In genomic region chr5:92219826-92220225, GRCm38 (mm10) we compare ENCODE assay signal across 14 mouse cellular contexts. TPM values are rescaled to one million over a fixed set of nuclear protein-coding genes. Genes with fewer than 3 reads are reported as not detected.
DNase-seq lines count a peak whose midpoint lies in the region; ATAC-seq and TF ChIP-seq lines count a peak whose summit lies in the region.
"Had no signal": no experiment of that assay in that cellular context is flagged by ENCODE, and none has a peak within 500 bp of the region (broad histone marks: within the 10 kb centered on the region; RNA-seq: fewer than 3 reads in every experiment).

No protein-coding gene starts in this region.

- H3K4me1 ChIP-seq in embryonic fibroblast, embryonic 13.5 days (ENCODE audit: control insufficient read depth, insufficient read depth, low read length) = peaks cover 4% of the 10 kb centered on the region; the same call in 1 of the 2 replicates

- ATAC-seq in cerebellum, adult (ENCODE audit: insufficient number of reproducible peaks, low FRiP score, low TSS enrichment) = no peak

- peak; percentile 55 to 65 for DNase-seq in cerebellum, postnatal 14 days
- peak; percentile 29 for DNase-seq in lung, postnatal 25 days (ENCODE audit: low spot score)
- DNase-seq in lung, postnatal 14 days = no peak
- peak; percentile 26 for DNase-seq in retina, postnatal 1 day
- DNase-seq in layer of hippocampus, adult 18-20 months (ENCODE audit: low spot score in 2 of 2) = no peak
- DNase-seq in ovary, postnatal 14 days (ENCODE audit: low spot score) = no peak
- DNase-seq: lung, embryonic 14.5 days had no signal

- H3K27ac ChIP-seq in embryonic fibroblast, embryonic 13.5 days (ENCODE audit: insufficient read depth, low read length) = peak overlapping the region; percentile 91

- TF ChIP-seq CTCF in embryonic fibroblast, embryonic 13.5 days (IDR thresholded peaks at IDR 0.05; ENCODE audit: borderline replicate concordance, insufficient read depth, low read length) = no peak

- no peak overlapping the region for H3K4me3 ChIP-seq in embryonic fibroblast, embryonic 13.5 days (ENCODE audit: insufficient read depth, low read length)

- no peak for TF ChIP-seq POLR2A in embryonic fibroblast, embryonic 13.5 days (IDR thresholded peaks at IDR 0.05; ENCODE audit: low read depth, low read length)

RNA-seq across cellular contexts. Expression of gene U90926, which starts 4.6 kb away (rescaled TPM):
- polyA plus RNA-seq in embryonic fibroblast, embryonic 13.5 days (2011; ENCODE audit: insufficient read length, low read depth, missing spikeins) = 11.4 and 25.4 TPM in 2 replicates
- total RNA-seq in layer of hippocampus, adult 18-20 months (2021) = not detected
- total RNA-seq: left cerebral cortex, postnatal 25 days had no signal
- polyA plus RNA-seq: embryonic facial prominence, embryonic 14.5 days; gonadal fat pad, adult 2 months; intestine, embryonic 14.5 days; lung, embryonic 14.5 days; neural tube, embryonic 14.5 days had no signal

RNA-seq across cellular contexts. Expression of gene Ppef2, which starts 36.3 kb away (rescaled TPM):
- not detected in 2 replicates for polyA plus RNA-seq in embryonic fibroblast, embryonic 13.5 days (2011; ENCODE audit: insufficient read length, low read depth, missing spikeins)
- total RNA-seq in layer of hippocampus, adult 18-20 months (2021) = under 1 TPM; 0.58 to 0.62 TPM

RNA-seq across cellular contexts. Expression of gene Naaa, which starts 58.1 kb away (rescaled TPM):
- 20.4 and 25.8 TPM in 2 replicates for polyA plus RNA-seq in embryonic fibroblast, embryonic 13.5 days (2011; ENCODE audit: insufficient read length, low read depth, missing spikeins)
- 10 to 100 TPM; 50.4 to 52.2 TPM for total RNA-seq in layer of hippocampus, adult 18-20 months (2021)

Comparison
In these comparisons a context has a peak if more than half of its experiments do, and no peak if none do; other contexts are left out.
1. DNase-seq: peak in cerebellum, postnatal 14 days (2 of 2), lung, postnatal 25 days (single experiment) and retina, postnatal 1 day (single experiment); none in lung, postnatal 14 days (single experiment), layer of hippocampus, adult 18-20 months (0 of 2) and ovary, postnatal 14 days (single experiment).